Mouse (Mus musculus): ENCODE data around the gene Nrm. TPM values are rescaled to one million over a fixed set of nuclear protein-coding genes. Genes with fewer than 3 reads are reported as not detected.

Gene Nrm
- total and polyA plus RNA-seq, 3 experiments: 11.1 to 49.9 TPM; not detected in 1

- peak overlapping the region; percentile 52 for H3K9ac ChIP-seq (ENCODE audit: control insufficient read depth, low read depth, low read length, poor library complexity, severe bottlenecking)
- H3K79me2 ChIP-seq (ENCODE audit: control insufficient read depth, insufficient read depth, low read length, poor library complexity): peaks cover 18% of the 10 kb centered on the region
- peak; percentile 68; the same call in 1 of the 2 replicates for TF ChIP-seq ETS1 (IDR thresholded peaks at IDR 0.05; ENCODE audit: low read depth, low read length)
- TF ChIP-seq NELFE (IDR thresholded peaks at IDR 0.05; ENCODE audit: low read depth, low read length): peak; percentile 35; the same call in 1 of the 2 replicates
- TF ChIP-seq TAL1 (IDR thresholded peaks at IDR 0.05; ENCODE audit: low read length): peak; percentile 16; the same call in 1 of the 2 replicates
- no peak; the same call in none of the 2 replicates for TF ChIP-seq HCFC1 (IDR thresholded peaks at IDR 0.05; ENCODE audit: low read depth, low read length)
- TF ChIP-seq MXI1 (IDR thresholded peaks at IDR 0.05; ENCODE audit: low read depth, low read length): peak; percentile 27; the same call in 1 of the 2 replicates
- TF ChIP-seq E2F4 (IDR thresholded peaks at IDR 0.05; ENCODE audit: borderline replicate concordance, low read depth, low read length): no peak
- TF ChIP-seq CHD1 (IDR thresholded peaks at IDR 0.05; ENCODE audit: low read depth, low read length): 0 out of 2 replicates have a peak, but pooled peaks have one; percentile 70
- TF ChIP-seq CHD2 (IDR thresholded peaks at IDR 0.05; ENCODE audit: low read length): peak; percentile 37
- TF ChIP-seq MAZ (IDR thresholded peaks at IDR 0.05; ENCODE audit: low read depth, low read length): 0 out of 2 replicates have a peak, but pooled peaks have one; percentile 61
- peak; percentile 53; the same call in 1 of the 2 replicates for TF ChIP-seq TBP (IDR thresholded peaks at IDR 0.05; ENCODE audit: low read depth, low read length)
- no peak for TF ChIP-seq RAD21 (IDR thresholded peaks at IDR 0.05; ENCODE audit: low read depth, low read length)
- TF ChIP-seq RCOR1 (IDR thresholded peaks at IDR 0.05; ENCODE audit: low read depth, low read length): 0 out of 2 replicates have a peak, but pooled peaks have one; percentile 7
- TF ChIP-seq ELF1 (IDR thresholded peaks at IDR 0.05; ENCODE audit: low read depth, low read length): peak; percentile 81
- peak; percentile 16 to 42; a peak in 1 of 4 replicates for TF ChIP-seq POLR2A (IDR thresholded peaks at IDR 0.05; ENCODE audit: control insufficient read depth in 1 of 2, insufficient read depth in 1 of 2, low read depth in 1 of 2, low read length in 2 of 2, poor library complexity in 1 of 2)
- no peak for TF ChIP-seq MAX (IDR thresholded peaks at IDR 0.05; ENCODE audit: low read length)
- TF ChIP-seq JUND (IDR thresholded peaks at IDR 0.05; ENCODE audit: low read depth, low read length): no peak
- TF ChIP-seq EP300 (IDR thresholded peaks at IDR 0.05; ENCODE audit: low read depth in 1 of 2, low read length in 2 of 2): peak; percentile 39 to 63; a peak in 2 of 4 replicates
- TF ChIP-seq MYC (IDR thresholded peaks at IDR 0.05; ENCODE audit: low read depth, low read length): 0 out of 2 replicates have a peak, but pooled peaks have one; percentile 42
- no peak for TF ChIP-seq ZKSCAN1 (IDR thresholded peaks at IDR 0.05; ENCODE audit: low read depth, low read length)
- H3K9me3 ChIP-seq (replicated peaks; ENCODE audit: insufficient read depth, low read length): no peaks in the 10 kb centered on the region
- peaks cover 0 to 14% of the 10 kb centered on the region in 2 experiments; a peak in 2 of 4 replicates for H3K36me3 ChIP-seq (ENCODE audit: control insufficient read depth in 1 of 2, insufficient read depth in 2 of 2, low read length in 2 of 2)
- peak; percentile 91 for DNase-seq (ENCODE audit: low read depth, low spot score)
- no peaks in the 10 kb centered on the region for H3K27me3 ChIP-seq (ENCODE audit: control insufficient read depth in 1 of 2, insufficient read depth in 2 of 2, low read length in 2 of 2)
- peaks cover 2 to 18% of the 10 kb centered on the region in 2 experiments; a peak in 3 of 4 replicates for H3K4me1 ChIP-seq (ENCODE audit: control insufficient read depth in 1 of 2, insufficient read depth in 2 of 2, low read length in 2 of 2)
- H3K27ac ChIP-seq (ENCODE audit: control insufficient read depth, low read depth, low read length): peak overlapping the region; percentile 88
- peak overlapping the region; percentile 21 to 42 for H3K4me3 ChIP-seq (ENCODE audit: control insufficient read depth in 1 of 2, insufficient read depth in 1 of 2, low read depth in 2 of 2, low read length in 2 of 2)
Measured at GRCm38 (mm10) chr17:35870151-35870883, 9.2 kb downstream of the Nrm start.

Data from MEL (cell line).